Mouse (Mus musculus): Measurements from ENCODE around the gene Slc37a2.

DNA sequence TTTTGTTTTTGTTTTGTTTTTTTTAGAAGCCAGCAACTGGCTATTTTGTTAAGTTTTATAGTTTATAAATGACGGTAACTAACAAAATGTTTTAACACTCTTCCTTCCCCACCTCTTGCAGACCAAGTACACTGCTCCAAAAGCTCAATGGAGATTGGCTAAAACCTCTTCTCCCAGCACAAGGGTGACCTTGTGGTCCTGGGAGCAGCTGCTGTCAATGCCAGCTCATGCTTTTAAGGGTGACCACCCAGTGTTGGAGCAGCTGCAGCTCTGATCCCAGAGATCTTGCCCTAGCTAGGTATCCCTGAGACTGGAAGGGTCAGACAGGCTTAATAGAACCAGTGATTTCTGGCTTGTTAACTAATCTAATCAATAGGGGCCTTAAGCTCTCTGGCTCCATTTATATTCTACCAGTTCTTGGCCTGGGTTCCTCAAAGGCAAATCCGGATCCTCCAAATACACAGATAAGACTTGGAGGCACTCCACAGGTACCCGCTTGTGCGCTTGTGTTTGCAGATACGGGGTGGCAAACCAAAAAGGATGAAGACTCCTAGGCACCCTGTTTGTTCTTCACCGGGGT is 917 bp downstream of the Slc37a2 start:
- TF ChIP-seq POLR2A (IDR thresholded peaks at IDR 0.05; ENCODE audit: low read depth, low read length) (no peak), CTCF (IDR thresholded peaks at IDR 0.05; ENCODE audit: extremely low read depth, insufficient read length, insufficient replicate concordance, low read depth, low read length) (no peak)

Measured in small intestine, adult 2 months (tissue).